Mouse (Mus musculus) olfactory bulb, adult 2 months (tissue): ENCODE results near the gene Glod5. TPM values are rescaled to one million over a fixed set of nuclear protein-coding genes. Genes with fewer than 3 reads are reported as not detected.
"Not testable (repeated sequence)": the region's sequence is repeated elsewhere in the genome, so short reads cannot be mapped to it uniquely, and the experiment has no call there.

ENCODE experiments used
- H3K27ac ChIP-seq: fragments of 200-500 bp; 2 replicates; pipeline ENCODE4 v1.5.1; 2012; ENCODE audit warnings: low read depth, low read length; ENCODE audit not compliant: insufficient read depth
- H3K4me1 ChIP-seq: fragments of 200-500 bp; 2 replicates; pipeline ENCODE4 v1.6.1; 2012; ENCODE audit warnings: low read length; ENCODE audit not compliant: control insufficient read depth, insufficient read depth
- H3K4me3 ChIP-seq: fragments of 200-500 bp; 2 replicates; pipeline ENCODE4 v1.5.1; 2012; ENCODE audit warnings: mild to moderate bottlenecking, low read depth, low read length, moderate library complexity; ENCODE audit not compliant: insufficient read depth
- CTCF ChIP-seq: fragments of 200-500 bp; IDR thresholded peaks from 2 replicates; pipeline ENCODE4 v1.5.1; 2012; ENCODE audit warnings: low read depth, mild to moderate bottlenecking, low read length, moderate library complexity; ENCODE audit not compliant: insufficient read depth
- POLR2A ChIP-seq: fragments of 200-500 bp; IDR thresholded peaks from 2 replicates; pipeline ENCODE4 v1.6.1; 2012; ENCODE audit warnings: mild to moderate bottlenecking, low read depth, low read length, moderate library complexity; ENCODE audit not compliant: insufficient read depth
- WGBS: fragments of 180-500 bp; shearing (Covaris S2); methylation state at CpG from one replicate; pipeline ENCODE4 v1.1.7; 2018; 5-methylcytosine and 5-hydroxymethylcytosine counted together
- polyA plus RNA-seq: library from polyadenylated mRNA; stranded (reverse); fragments of >200 nt; gene quantifications from 2 replicates; pipeline ENCODE4 v1.2.4, GENCODE M21; 2012; ENCODE audit warnings: low replicate concordance; ENCODE audit not compliant: missing spikeins, insufficient read depth, insufficient read length

The Glod5 gene
- polyA plus RNA-seq, 1 experiment = not detected

GRCm38 (mm10) chrX:8013157-8013556 lies 5.1 kb downstream of the Glod5 start:
- Histone ChIP-seq H3K4me3 (no peak overlapping the region), H3K4me1 (0 out of 2 replicates have a peak, but pooled peaks cover 3% of the 10 kb centered on the region)
- 15% methylated on average over 2 of the region's 2 CpGs for WGBS

GRCm38 (mm10) chrX:8009356-8009755 lies 8.9 kb downstream of the Glod5 start:
- not testable (repeated sequence) for H3K27ac ChIP-seq, H3K4me3 ChIP-seq, H3K4me1 ChIP-seq
- 88% methylated on average over 4 of the region's 4 CpGs for WGBS

More at GRCm38 (mm10) chrX:8013157-8013556, 5.1 kb downstream of the Glod5 start:
- H3K27ac ChIP-seq = no peak overlapping the region
- TF ChIP-seq CTCF (no peak), POLR2A (no peak)

- TF ChIP-seq CTCF (no peak), POLR2A (no peak)
- WGBS = 38% methylated on average over 5 of the region's 5 CpGs
- H3K27ac ChIP-seq = no peak overlapping the region
- H3K4me3 ChIP-seq = no peak overlapping the region
- 0 out of 2 replicates have a peak, but pooled peaks cover 3% of the 10 kb centered on the region for H3K4me1 ChIP-seq
Observed at GRCm38 (mm10) chrX:8008543-8008942, 9.7 kb downstream of the Glod5 start.

GRCm38 (mm10) chrX:8002971-8003370 lies 15.3 kb downstream of the Glod5 start:
- Histone ChIP-seq H3K4me3 (no peak overlapping the region), H3K27ac (no peak overlapping the region), H3K4me1 (no peaks in the 10 kb centered on the region)
- TF ChIP-seq CTCF (no peak), POLR2A (no peak)
- 69% methylated on average over 4 of the region's 4 CpGs for WGBS

GRCm38 (mm10) chrX:8002001-8002400 lies 16.3 kb downstream of the Glod5 start:
- no peak for TF ChIP-seq POLR2A
- TF ChIP-seq CTCF = no peak
- Histone ChIP-seq H3K4me1 (no peaks in the 10 kb centered on the region), H3K27ac (no peak overlapping the region), H3K4me3 (no peak overlapping the region)
- 43% methylated on average over 5 of the region's 5 CpGs for WGBS

GRCm38 (mm10) chrX:8000546-8001192 lies 17.6 kb downstream of the Glod5 start:
- WGBS = 84% methylated on average over 3 of the region's 3 CpGs
- H3K4me3 ChIP-seq = no peak overlapping the region
- no peaks in the 10 kb centered on the region for H3K4me1 ChIP-seq
- no peak for TF ChIP-seq POLR2A
- TF ChIP-seq CTCF = no peak
- H3K27ac ChIP-seq = no peak overlapping the region

GRCm38 (mm10) chrX:7993068-7993735 lies 25.1 kb downstream of the Glod5 start:
- Histone ChIP-seq H3K4me1 (no peaks in the 10 kb centered on the region), H3K4me3 (no peak overlapping the region), H3K27ac (no peak overlapping the region)
- 77% methylated on average over 10 of the region's 10 CpGs for WGBS
- no peak for TF ChIP-seq CTCF
- TF ChIP-seq POLR2A = no peak

GRCm38 (mm10) chrX:7992379-7993067 lies 25.8 kb downstream of the Glod5 start:
- Histone ChIP-seq H3K4me1 (no peaks in the 10 kb centered on the region), H3K4me3 (no peak overlapping the region), H3K27ac (no peak overlapping the region)
- WGBS = 67% methylated on average over 8 of the region's 8 CpGs
- TF ChIP-seq POLR2A (no peak), CTCF (no peak)

- no peak overlapping the region for H3K27ac ChIP-seq
- no peak overlapping the region for H3K4me3 ChIP-seq
- H3K4me1 ChIP-seq = no peaks in the 10 kb centered on the region
- 86% methylated on average over 7 of the region's 7 CpGs for WGBS
- TF ChIP-seq CTCF (no peak), POLR2A (no peak)
Observed at GRCm38 (mm10) chrX:7981368-7981767, 36.9 kb downstream of the Glod5 start.
